Mouse (Mus musculus) CH12.LX (cell line): ENCODE results near the gene Ebna1bp2.

Experiments used
- CTCF ChIP-seq, 2 experiments: IDR thresholded peaks in 1 of 2; conservative IDR thresholded peaks in 1 of 2; 2 replicates each; pipeline ENCODE4 v1.5.1; 2011 to 2012; ENCODE audit warnings: low read depth in 2 of 2, low read length in 2 of 2, improper control_type of control experiment in 1 of 2, inconsistent platforms in 1 of 2, mild to moderate bottlenecking in 1 of 2, moderate library complexity in 1 of 2
- ETS1 ChIP-seq: conservative IDR thresholded peaks from 2 replicates; pipeline ENCODE4 v1.6.1; 2012; ENCODE audit warnings: low read depth, mild to moderate bottlenecking, inconsistent platforms, low read length, improper control_type of control experiment, moderate library complexity
- MAX ChIP-seq: IDR thresholded peaks from 2 replicates; pipeline ENCODE4 v1.6.1; 2011; ENCODE audit warnings: low read length, improper control_type of control experiment
- MYC ChIP-seq: IDR thresholded peaks from 2 replicates; pipeline ENCODE4 v1.6.1; 2011; ENCODE audit warnings: low read depth, mild to moderate bottlenecking, improper control_type of control experiment, low read length
- NELFE ChIP-seq: IDR thresholded peaks from 2 replicates; pipeline ENCODE4 v1.6.1; 2011; ENCODE audit warnings: low read depth, low read length, improper control_type of control experiment
- POLR2A ChIP-seq: IDR thresholded peaks from 2 replicates; pipeline ENCODE4 v1.6.1; 2011; ENCODE audit warnings: low read depth, mild to moderate bottlenecking, improper control_type of control experiment, low read length
- USF1 ChIP-seq: IDR thresholded peaks from 2 replicates; pipeline ENCODE4 v1.6.1; 2014; ENCODE audit warnings: low read depth, mild to moderate bottlenecking, inconsistent platforms, low read length, improper control_type of control experiment

DNA sequence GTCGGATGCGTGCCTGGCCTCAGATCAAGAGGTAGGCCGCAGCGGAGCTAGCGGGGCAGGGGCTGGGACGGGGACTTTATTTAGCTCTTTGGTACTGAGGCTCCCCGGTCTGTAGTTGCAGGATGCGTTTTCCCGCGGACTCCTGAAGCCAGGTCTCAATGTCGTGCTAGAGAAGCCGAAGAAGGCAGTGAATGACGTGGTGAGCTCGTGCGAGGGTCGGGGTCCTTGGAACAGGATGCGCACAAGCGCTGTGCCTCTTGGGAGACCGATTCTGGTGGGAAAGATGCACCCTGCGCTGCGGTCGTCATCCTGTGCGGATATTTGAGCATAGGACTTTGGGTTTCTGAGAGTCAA is 345 bp downstream of the Ebna1bp2 start:
- no peak for TF ChIP-seq MAX
- TF ChIP-seq NELFE = no peak
- no peak for TF ChIP-seq POLR2A
- no peak for TF ChIP-seq MYC
- TF ChIP-seq CTCF (conservative IDR thresholded peaks at IDR 0.05 in 1 of 2, IDR thresholded peaks at IDR 0.05 in 1 of 2; ENCODE audit: low read depth in 2 of 2, low read length in 2 of 2) = no peak
- TF ChIP-seq USF1 = no peak
- TF ChIP-seq ETS1 = no peak
